In the genomic region with DNA sequence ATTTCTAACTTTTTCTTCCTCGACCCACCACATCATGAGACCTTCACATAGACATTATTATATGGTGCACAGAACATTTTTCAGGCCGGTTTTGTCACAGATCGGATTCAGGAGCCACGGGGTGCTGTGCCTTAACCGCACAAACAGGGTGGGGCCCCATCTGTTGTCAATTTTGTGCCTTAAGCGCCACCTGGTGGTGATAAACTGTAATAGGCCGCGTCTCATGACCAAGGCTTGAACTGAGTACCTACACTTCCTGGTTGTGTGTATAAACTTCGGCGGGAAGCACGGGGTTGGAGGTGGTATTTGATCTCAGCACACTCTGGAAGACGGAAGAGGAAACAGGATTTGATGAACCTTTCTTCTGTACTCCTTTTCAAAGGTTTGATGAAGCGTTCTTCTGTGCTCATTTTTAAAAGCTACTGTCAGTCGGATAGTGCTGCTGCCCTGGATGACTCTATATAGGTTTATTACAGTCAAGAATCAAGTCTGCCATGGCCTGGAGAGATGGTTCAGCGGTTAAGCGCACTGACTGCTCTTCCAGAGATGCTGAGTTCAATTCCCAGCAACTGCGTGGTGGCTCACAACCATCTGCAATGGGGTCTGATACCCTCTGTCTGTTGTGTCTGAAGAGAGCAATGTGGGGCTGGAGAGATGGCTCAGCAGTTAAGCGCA, we compare ENCODE assay signal across 8 mouse cellular contexts. TPM values are rescaled to one million over a fixed set of nuclear protein-coding genes. Genes with fewer than 3 reads are reported as not detected.
A peak's percentile ranks its signal among the peaks of the same experiment; 100 is the strongest.
DNase-seq lines count a peak whose midpoint lies in the region; ATAC-seq lines count a peak whose summit lies in the region.

No protein-coding gene starts in this region.

- H3K27ac ChIP-seq in embryonic facial prominence, embryonic 11.5 days (replicated peaks; ENCODE audit: low read depth, low read length), result no peak overlapping the region
- peak overlapping the region; percentile 15; the same call in 1 of the 2 replicates for H3K27ac ChIP-seq in limb, embryonic 10.5 days
- no peak overlapping the region for H3K27ac ChIP-seq in midbrain, embryonic 12.5 days (replicated peaks)

- WGBS in embryonic facial prominence, embryonic 11.5 days, result 17% methylated on average over 18 of the region's 18 CpGs
- 16% methylated on average over 18 of the region's 18 CpGs for WGBS in limb, embryonic 10.5 days
- WGBS in midbrain, embryonic 12.5 days, result 16% methylated on average over 18 of the region's 18 CpGs

- no peaks in the 10 kb centered on the region for H3K9me3 ChIP-seq in embryonic facial prominence, embryonic 11.5 days (replicated peaks; ENCODE audit: control insufficient read depth, low read length)
- no peaks in the 10 kb centered on the region for H3K9me3 ChIP-seq in limb, embryonic 10.5 days (replicated peaks)
- H3K9me3 ChIP-seq in midbrain, embryonic 12.5 days, result no peaks in the 10 kb centered on the region

- H3K27me3 ChIP-seq in embryonic facial prominence, embryonic 11.5 days (ENCODE audit: control insufficient read depth, insufficient read depth, low read length), result no peaks in the 10 kb centered on the region
- no peaks in the 10 kb centered on the region for H3K27me3 ChIP-seq in limb, embryonic 10.5 days (ENCODE audit: low read depth, poor library complexity, severe bottlenecking)
- H3K27me3 ChIP-seq in midbrain, embryonic 12.5 days, result no peaks in the 10 kb centered on the region

- peak; percentile 81 for ATAC-seq in embryonic facial prominence, embryonic 11.5 days (replicated peaks; ENCODE audit: insufficient number of reproducible peaks, low FRiP score, low TSS enrichment, low read depth)
- peak; percentile 89 for ATAC-seq in midbrain, embryonic 12.5 days (ENCODE audit: low FRiP score, low read depth)

- no peaks in the 10 kb centered on the region for H3K36me3 ChIP-seq in embryonic facial prominence, embryonic 11.5 days (replicated peaks; ENCODE audit: control insufficient read depth, insufficient read depth, low read depth, low read length)
- H3K36me3 ChIP-seq in limb, embryonic 10.5 days, result peaks cover 5% of the 10 kb centered on the region
- peaks cover 6% of the 10 kb centered on the region; the same call in 1 of the 2 replicates for H3K36me3 ChIP-seq in midbrain, embryonic 12.5 days

- H3K4me2 ChIP-seq in embryonic facial prominence, embryonic 11.5 days (ENCODE audit: low read depth, low read length), result peak overlapping the region; percentile 7; the same call in 1 of the 2 replicates
- H3K4me2 ChIP-seq in midbrain, embryonic 12.5 days (replicated peaks), result peak overlapping the region; percentile 42

- H3K4me3 ChIP-seq in embryonic facial prominence, embryonic 11.5 days (ENCODE audit: low read depth, low read length), result no peak overlapping the region
- H3K4me3 ChIP-seq in limb, embryonic 10.5 days, result peak overlapping the region; percentile 6
- H3K4me3 ChIP-seq in midbrain, embryonic 12.5 days, result peak overlapping the region; percentile 10; the same call in 1 of the 2 replicates

- no peaks in the 10 kb centered on the region for H3K4me1 ChIP-seq in embryonic facial prominence, embryonic 11.5 days (ENCODE audit: control insufficient read depth, insufficient read depth, low read length)
- no peaks in the 10 kb centered on the region; the same call in 1 of the 2 replicates for H3K4me1 ChIP-seq in limb, embryonic 10.5 days
- no peaks in the 10 kb centered on the region for H3K4me1 ChIP-seq in midbrain, embryonic 12.5 days

- peak; percentile 75 for DNase-seq in 3134 (ENCODE audit: extremely low read depth, insufficient read length, low spot score)
- peak; percentile 91 for DNase-seq in adrenal gland, postnatal 14 days
- peak; percentile 94 for DNase-seq in embryonic facial prominence, embryonic 11.5 days (ENCODE audit: low spot score)
- DNase-seq in heart, adult 11 months, result peak; percentile 99
- DNase-seq in kidney, adult 11 months, result peak; percentile 87
- DNase-seq in limb, embryonic 10.5 days (ENCODE audit: low spot score), result peak; percentile 90
- peak; percentile 87 for DNase-seq in skeletal muscle tissue, adult 2 months (ENCODE audit: low read depth, low spot score)

- H3K9ac ChIP-seq in embryonic facial prominence, embryonic 11.5 days (replicated peaks; ENCODE audit: low read length), result no peak overlapping the region; the same call in 1 of the 2 replicates
- H3K9ac ChIP-seq in midbrain, embryonic 12.5 days (replicated peaks), result no peak overlapping the region; the same call in 1 of the 2 replicates

RNA-seq across cellular contexts. Expression of a gene that starts 10.7 kb away (rescaled TPM):
- total RNA-seq in adrenal gland, postnatal 14 days (2021), result 28.5 and 36.9 TPM in 2 replicates
- polyA plus RNA-seq in embryonic facial prominence, embryonic 11.5 days (2014; fragmentation: Nextera tagmentation; extraction: Ambion mirVana), result 12.5 and 15.8 TPM in 2 replicates
- polyA plus RNA-seq in limb, embryonic 10.5 days (2016; fragmentation: Nextera tagmentation; extraction: Ambion mirVana), result 7.0 and 8.4 TPM in 2 replicates
- polyA plus RNA-seq in midbrain, embryonic 12.5 days (2016; fragmentation: Nextera tagmentation; extraction: Ambion mirVana), result 25.6 and 26.6 TPM in 2 replicates

RNA-seq across cellular contexts. Expression of a gene that starts 11.2 kb away (rescaled TPM):
- 12.6 and 13.5 TPM in 2 replicates for total RNA-seq in adrenal gland, postnatal 14 days (2021)
- 13.6 and 15.0 TPM in 2 replicates for polyA plus RNA-seq in embryonic facial prominence, embryonic 11.5 days (2014; fragmentation: Nextera tagmentation; extraction: Ambion mirVana)
- polyA plus RNA-seq in limb, embryonic 10.5 days (2016; fragmentation: Nextera tagmentation; extraction: Ambion mirVana), result 14.5 and 15.4 TPM in 2 replicates
- polyA plus RNA-seq in midbrain, embryonic 12.5 days (2016; fragmentation: Nextera tagmentation; extraction: Ambion mirVana), result 20.1 and 22.5 TPM in 2 replicates

RNA-seq across cellular contexts. Expression of a gene that starts 12.7 kb away (rescaled TPM):
- total RNA-seq in adrenal gland, postnatal 14 days (2021), result 2,356 and 2,777 TPM in 2 replicates
- 3,098 and 3,409 TPM in 2 replicates for polyA plus RNA-seq in embryonic facial prominence, embryonic 11.5 days (2014; fragmentation: Nextera tagmentation; extraction: Ambion mirVana)
- polyA plus RNA-seq in limb, embryonic 10.5 days (2016; fragmentation: Nextera tagmentation; extraction: Ambion mirVana), result 3,499 and 3,829 TPM in 2 replicates
- polyA plus RNA-seq in midbrain, embryonic 12.5 days (2016; fragmentation: Nextera tagmentation; extraction: Ambion mirVana), result 2,391 and 2,602 TPM in 2 replicates

RNA-seq across cellular contexts. Expression of a gene that starts 29.4 kb away (rescaled TPM):
- 93.5 and 107 TPM in 2 replicates for total RNA-seq in adrenal gland, postnatal 14 days (2021)
- polyA plus RNA-seq in embryonic facial prominence, embryonic 11.5 days (2014; fragmentation: Nextera tagmentation; extraction: Ambion mirVana), result 268 and 270 TPM in 2 replicates
- polyA plus RNA-seq in limb, embryonic 10.5 days (2016; fragmentation: Nextera tagmentation; extraction: Ambion mirVana), result 267 and 322 TPM in 2 replicates
- 164 and 170 TPM in 2 replicates for polyA plus RNA-seq in midbrain, embryonic 12.5 days (2016; fragmentation: Nextera tagmentation; extraction: Ambion mirVana)

RNA-seq across cellular contexts. Expression of a gene that starts 37.9 kb away (rescaled TPM):
- total RNA-seq in adrenal gland, postnatal 14 days (2021), result 4.7 and 5.0 TPM in 2 replicates
- polyA plus RNA-seq in embryonic facial prominence, embryonic 11.5 days (2014; fragmentation: Nextera tagmentation; extraction: Ambion mirVana), result 2.3 and 2.9 TPM in 2 replicates
- 1.6 and 3.3 TPM in 2 replicates for polyA plus RNA-seq in limb, embryonic 10.5 days (2016; fragmentation: Nextera tagmentation; extraction: Ambion mirVana)
- polyA plus RNA-seq in midbrain, embryonic 12.5 days (2016; fragmentation: Nextera tagmentation; extraction: Ambion mirVana), result 2.7 and 3.0 TPM in 2 replicates
